Mouse (Mus musculus): Measurements from ENCODE around the gene Lmcd1.

DNA sequence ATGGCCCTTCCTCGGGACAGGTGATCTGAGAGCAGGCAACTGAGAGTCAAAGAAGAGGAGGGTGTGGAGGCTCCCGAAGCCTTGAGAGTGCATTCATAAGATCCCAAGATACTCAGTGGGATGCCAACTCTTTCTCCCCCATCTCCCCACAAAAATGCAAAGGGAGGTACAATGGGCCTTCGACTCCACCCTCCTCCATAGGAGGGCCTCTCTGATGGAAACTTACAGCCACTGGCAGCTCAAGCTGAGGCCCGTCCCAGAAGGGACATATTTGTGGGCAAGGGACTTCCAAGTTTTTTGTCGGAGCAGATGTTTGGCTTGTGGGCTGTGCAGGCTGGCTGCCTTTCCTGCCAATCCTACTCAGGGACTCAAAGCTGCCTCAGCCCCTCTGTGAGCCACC lies 47.1 kb downstream of the Lmcd1 start:
- no peak for TF ChIP-seq GATA1 (IDR thresholded peaks at IDR 0.05; ENCODE audit: low read length)
- TF ChIP-seq TAL1 (IDR thresholded peaks at IDR 0.05; ENCODE audit: low read length), result no peak

Data from erythroblast, embryonic 14.5 days (primary cell).